Mouse (Mus musculus): ENCODE results near the gene Bmp5. TPM values are rescaled to one million over a fixed set of nuclear protein-coding genes. Genes with fewer than 3 reads are reported as not detected.
A peak's percentile ranks its signal among the peaks of the same experiment; 100 is the strongest.

Bmp5 gene
- total RNA-seq (2014; rRNA removed), result 2.8 and 3.0 TPM in 2 replicates
- 2.5 and 3.1 TPM in 2 replicates for polyA plus RNA-seq (2015; fragmentation: Nextera tagmentation; extraction: Ambion mirVana)

- Histone ChIP-seq H3K27ac (ENCODE audit: low read depth, low read length) (no peak within 1 kb of the TSS), H3K4me1 (ENCODE audit: insufficient read depth, low read length) (no peaks in the 10 kb centered on the region), H3K4me2 (ENCODE audit: low read depth, low read length, poor library complexity, severe bottlenecking) (no peak within 1 kb of the TSS), H3K27me3 (ENCODE audit: insufficient read depth, low read length) (no peaks in the 10 kb centered on the region), H3K9me3 (ENCODE audit: low read length) (no peaks in the 10 kb centered on the region), H3K9ac (replicated peaks; ENCODE audit: low read length, poor library complexity, severe bottlenecking) (no peak within 1 kb of the TSS), H3K36me3 (ENCODE audit: insufficient read depth, low read length) (no peaks in the 10 kb centered on the region), H3K4me3 (ENCODE audit: low read depth, low read length) (no peak within 1 kb of the TSS)
- DNase-seq (ENCODE audit: low spot score) (no peak), ATAC-seq (ENCODE audit: low FRiP score) (no peak)
- 32% methylated on average over 7 of the region's 7 CpGs for WGBS
- no peak for TF ChIP-seq CTCF (IDR thresholded peaks at IDR 0.05)
Observed at GRCm38 (mm10) chr9:75775129-75775845, at the start of gene Bmp5. Bmp5 (plus strand) TSS chr9:75775364.

GRCm38 (mm10) chr9:75760075-75760474 lies 15.1 kb upstream of the Bmp5 start:
- DNase-seq (ENCODE audit: low spot score), result peak; percentile 26
- no peak for ATAC-seq (ENCODE audit: low FRiP score)

GRCm38 (mm10) chr9:75761567-75761966 lies 13.6 kb upstream of the Bmp5 start:
- WGBS, result 91% methylated on average over 2 of the region's 2 CpGs
- H3K9me3 ChIP-seq (ENCODE audit: low read length), result no peaks in the 10 kb centered on the region

More at GRCm38 (mm10) chr9:75760075-75760474, 15.1 kb upstream of the Bmp5 start:
- no peak overlapping the region for H3K4me3 ChIP-seq (ENCODE audit: low read depth, low read length)
- no peak overlapping the region for H3K4me2 ChIP-seq (ENCODE audit: low read depth, low read length, poor library complexity, severe bottlenecking)
- H3K9me3 ChIP-seq (ENCODE audit: low read length), result no peaks in the 10 kb centered on the region
- H3K36me3 ChIP-seq (ENCODE audit: insufficient read depth, low read length), result no peaks in the 10 kb centered on the region
- no peak overlapping the region for H3K9ac ChIP-seq (replicated peaks; ENCODE audit: low read length, poor library complexity, severe bottlenecking)
- peak; percentile 71 for TF ChIP-seq CTCF (IDR thresholded peaks at IDR 0.05)
- WGBS, result 31% methylated on average over 5 of the region's 5 CpGs
- no peak overlapping the region for H3K27ac ChIP-seq (ENCODE audit: low read depth, low read length)
- H3K4me1 ChIP-seq (ENCODE audit: insufficient read depth, low read length), result no peaks in the 10 kb centered on the region
- no peaks in the 10 kb centered on the region for H3K27me3 ChIP-seq (ENCODE audit: insufficient read depth, low read length)

DNA sequence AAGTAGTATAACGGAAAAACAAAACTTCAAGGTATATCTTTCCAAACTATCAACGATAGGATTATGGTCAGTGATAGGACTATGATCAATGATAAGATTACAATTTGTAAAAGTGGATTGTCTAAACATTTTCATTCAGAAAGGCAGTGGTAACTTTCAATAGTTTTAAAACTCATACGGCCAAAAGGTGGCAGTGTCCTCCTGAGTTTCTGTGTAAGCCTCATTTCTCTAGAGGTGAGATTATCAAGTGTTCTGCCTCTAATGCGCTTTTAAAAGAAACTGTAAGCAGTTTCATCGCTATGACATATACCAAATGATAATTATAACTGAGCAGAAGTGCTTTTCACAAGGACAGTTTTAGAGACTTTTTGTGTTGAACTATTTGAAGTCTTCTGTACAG lies 12.7 kb upstream of the Bmp5 start:
- peak; percentile 82 for TF ChIP-seq CTCF (IDR thresholded peaks at IDR 0.05)
- Histone ChIP-seq H3K4me1 (ENCODE audit: insufficient read depth, low read length) (no peaks in the 10 kb centered on the region), H3K9me3 (ENCODE audit: low read length) (no peaks in the 10 kb centered on the region), H3K4me3 (ENCODE audit: low read depth, low read length) (no peak overlapping the region), H3K4me2 (ENCODE audit: low read depth, low read length, poor library complexity, severe bottlenecking) (no peak overlapping the region), H3K27ac (ENCODE audit: low read depth, low read length) (no peak overlapping the region), H3K27me3 (ENCODE audit: insufficient read depth, low read length) (no peaks in the 10 kb centered on the region), H3K9ac (replicated peaks; ENCODE audit: low read length, poor library complexity, severe bottlenecking) (no peak overlapping the region), H3K36me3 (ENCODE audit: insufficient read depth, low read length) (no peaks in the 10 kb centered on the region)
- ATAC-seq (ENCODE audit: low FRiP score) (no peak), DNase-seq (ENCODE audit: low spot score) (peak; percentile 79)
- 29% methylated on average over 5 of the region's 5 CpGs for WGBS

More at GRCm38 (mm10) chr9:75761567-75761966, 13.6 kb upstream of the Bmp5 start:
- Histone ChIP-seq H3K36me3 (ENCODE audit: insufficient read depth, low read length) (no peaks in the 10 kb centered on the region), H3K27me3 (ENCODE audit: insufficient read depth, low read length) (no peaks in the 10 kb centered on the region), H3K4me3 (ENCODE audit: low read depth, low read length) (no peak overlapping the region), H3K9ac (replicated peaks; ENCODE audit: low read length, poor library complexity, severe bottlenecking) (no peak overlapping the region), H3K4me2 (ENCODE audit: low read depth, low read length, poor library complexity, severe bottlenecking) (no peak overlapping the region), H3K4me1 (ENCODE audit: insufficient read depth, low read length) (no peaks in the 10 kb centered on the region), H3K27ac (ENCODE audit: low read depth, low read length) (no peak overlapping the region)
- DNase-seq (ENCODE audit: low spot score) (no peak), ATAC-seq (ENCODE audit: low FRiP score) (no peak)
- no peak for TF ChIP-seq CTCF (IDR thresholded peaks at IDR 0.05)

- Histone ChIP-seq H3K9me3 (ENCODE audit: low read length) (no peaks in the 10 kb centered on the region), H3K4me1 (ENCODE audit: insufficient read depth, low read length) (no peaks in the 10 kb centered on the region), H3K9ac (replicated peaks; ENCODE audit: low read length, poor library complexity, severe bottlenecking) (no peak overlapping the region), H3K36me3 (ENCODE audit: insufficient read depth, low read length) (no peaks in the 10 kb centered on the region), H3K27me3 (ENCODE audit: insufficient read depth, low read length) (no peaks in the 10 kb centered on the region), H3K27ac (ENCODE audit: low read depth, low read length) (no peak overlapping the region), H3K4me3 (ENCODE audit: low read depth, low read length) (no peak overlapping the region), H3K4me2 (ENCODE audit: low read depth, low read length, poor library complexity, severe bottlenecking) (no peak overlapping the region)
- 94% methylated on average over 7 of the region's 7 CpGs for WGBS
- no peak for TF ChIP-seq CTCF (IDR thresholded peaks at IDR 0.05)
- ATAC-seq (ENCODE audit: low FRiP score) (no peak), DNase-seq (ENCODE audit: low spot score) (no peak)
Observed at GRCm38 (mm10) chr9:75764792-75765191, 10.4 kb upstream of the Bmp5 start.

GRCm38 (mm10) chr9:75766521-75766920 lies 8.6 kb upstream of the Bmp5 start:
- no peak overlapping the region for H3K4me3 ChIP-seq (ENCODE audit: low read depth, low read length)
- ATAC-seq (ENCODE audit: low FRiP score), result no peak
- H3K9me3 ChIP-seq (ENCODE audit: low read length), result no peaks in the 10 kb centered on the region
- no peak overlapping the region for H3K9ac ChIP-seq (replicated peaks; ENCODE audit: low read length, poor library complexity, severe bottlenecking)
- WGBS, result 83% methylated on average over 5 of the region's 5 CpGs
- H3K4me2 ChIP-seq (ENCODE audit: low read depth, low read length, poor library complexity, severe bottlenecking), result no peak overlapping the region
- H3K36me3 ChIP-seq (ENCODE audit: insufficient read depth, low read length), result no peaks in the 10 kb centered on the region
- no peaks in the 10 kb centered on the region for H3K4me1 ChIP-seq (ENCODE audit: insufficient read depth, low read length)
- no peak overlapping the region for H3K27ac ChIP-seq (ENCODE audit: low read depth, low read length)
- DNase-seq (ENCODE audit: low spot score), result peak; percentile 35
- no peak for TF ChIP-seq CTCF (IDR thresholded peaks at IDR 0.05)
- no peaks in the 10 kb centered on the region for H3K27me3 ChIP-seq (ENCODE audit: insufficient read depth, low read length)
